Comparison of ENCODE assay signal across 9 mouse cellular contexts in the genomic region with DNA sequence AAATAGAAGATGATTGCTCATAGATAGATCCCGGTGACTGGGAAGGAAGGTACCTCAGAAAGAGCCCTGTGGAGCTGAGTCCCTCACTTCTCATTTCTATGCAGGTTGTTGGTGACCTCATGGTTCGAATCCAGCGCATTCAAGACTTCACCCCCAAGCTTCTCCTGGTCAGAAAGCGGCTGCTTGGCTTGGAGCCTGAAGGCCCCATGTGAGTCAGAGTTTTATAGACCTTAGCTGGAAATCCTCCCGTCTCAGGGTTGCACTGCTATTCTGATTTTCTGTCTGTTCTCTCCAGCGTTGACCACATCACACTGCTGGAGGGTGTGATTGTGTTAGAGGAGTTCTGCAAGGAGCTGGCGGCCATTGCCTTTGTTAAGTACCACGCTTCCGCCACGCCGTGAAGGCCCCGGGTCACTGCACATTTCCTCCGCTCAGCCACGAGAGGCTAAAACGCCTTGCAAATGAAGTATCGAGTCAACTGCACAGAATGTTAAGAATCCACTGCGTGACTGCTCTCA.
"Had no signal": no experiment of that assay in that cellular context is flagged by ENCODE, and none has a peak within 500 bp of the region (broad histone marks: within the 10 kb centered on the region; RNA-seq: fewer than 3 reads in every experiment).

No protein-coding gene starts in this region.

- DNase-seq: kidney, postnatal 10 days; kidney, postnatal 4 days; left cerebral cortex, postnatal 4 days; lung, adult 18-20 months; lung, postnatal 36 days; midbrain, embryonic 14.5 days; right cerebral cortex, adult 18-20 months; right cerebral cortex, postnatal 25 days; thymus, postnatal 36 days had no signal
